Mouse (Mus musculus) stomach, postnatal 0 days (tissue): Measurements from ENCODE around the gene Grm1. TPM values are rescaled to one million over a fixed set of nuclear protein-coding genes. Genes with fewer than 3 reads are reported as not detected.

Experiments
- ATAC-seq: fragments of 200-750 bp; cut with Nextera tagmentation; 2 replicates; pipeline ENCODE4 v1.8.0; 2017; ENCODE audit not compliant: low FRiP score, low TSS enrichment
- DNase-seq: peaks from one replicate; pipeline ENCODE4 v3.0.0-alpha.2; 2016; ENCODE audit warnings: low spot score
- H3K27ac ChIP-seq: fragments of 300-500 bp; sonication (generic); replicated peaks from 2 replicates; pipeline ENCODE4 v1.5.1; 2014; ENCODE audit warnings: mild to moderate bottlenecking, control low read depth
- H3K27me3 ChIP-seq: fragments of 300-500 bp; sonication (generic); 2 replicates; pipeline ENCODE4 v1.6.1; 2014; ENCODE audit warnings: low read length; ENCODE audit not compliant: control insufficient read depth, insufficient read depth
- H3K36me3 ChIP-seq: fragments of 300-500 bp; sonication (generic); 2 replicates; pipeline ENCODE4 v1.6.1; 2014; ENCODE audit warnings: low read length, mixed read lengths; ENCODE audit not compliant: control insufficient read depth, insufficient read depth
- H3K4me1 ChIP-seq: fragments of 300-500 bp; sonication (generic); replicated peaks from 2 replicates; pipeline ENCODE4 v1.6.1; 2014; ENCODE audit warnings: antibody characterized with exemption; ENCODE audit not compliant: control insufficient read depth, insufficient read depth
- H3K4me2 ChIP-seq: fragments of 300-500 bp; sonication (generic); replicated peaks from 2 replicates; pipeline ENCODE4 v1.6.1; 2014; ENCODE audit warnings: low read depth, mild to moderate bottlenecking, control low read depth, moderate library complexity
- H3K4me3 ChIP-seq: fragments of 300-500 bp; sonication (generic); 2 replicates; pipeline ENCODE4 v1.5.1; 2014; ENCODE audit warnings: low read depth, low read length, control low read depth
- H3K9ac ChIP-seq: fragments of 300-500 bp; sonication (generic); 2 replicates; pipeline ENCODE4 v1.6.1; 2014; ENCODE audit warnings: mild to moderate bottlenecking, low read length, control low read depth, mixed read lengths
- H3K9me3 ChIP-seq: fragments of 300-500 bp; sonication (generic); 2 replicates; pipeline ENCODE4 v1.6.1; 2016; ENCODE audit warnings: low read length; ENCODE audit not compliant: control insufficient read depth
- CTCF ChIP-seq: IDR thresholded peaks from 2 replicates; pipeline ENCODE4 v1.5.1; 2016; ENCODE audit warnings: antibody characterized with exemption, low read depth, mild to moderate bottlenecking, moderate library complexity
- EP300 ChIP-seq: optimal IDR thresholded peaks from 2 replicates; pipeline ENCODE3; 2016; ENCODE audit warnings: antibody characterized with exemption
- WGBS: fragments of 180-500 bp; shearing (Covaris S2); extraction: QIAGEN DNeasy Blood & Tissue Kit; methylation state at CpG from one replicate; pipeline ENCODE4 v1.1.7; 2014; 5-methylcytosine and 5-hydroxymethylcytosine counted together
- polyA plus RNA-seq: library from polyadenylated mRNA; unstranded; fragments of >200 nt; fragmentation: Nextera tagmentation; extraction: Ambion mirVana; gene quantifications from 2 replicates; pipeline ENCODE4 v1.2.1, GENCODE M21; 2015

Grm1 gene
- polyA plus RNA-seq: not detected in 2 replicates

DNA sequence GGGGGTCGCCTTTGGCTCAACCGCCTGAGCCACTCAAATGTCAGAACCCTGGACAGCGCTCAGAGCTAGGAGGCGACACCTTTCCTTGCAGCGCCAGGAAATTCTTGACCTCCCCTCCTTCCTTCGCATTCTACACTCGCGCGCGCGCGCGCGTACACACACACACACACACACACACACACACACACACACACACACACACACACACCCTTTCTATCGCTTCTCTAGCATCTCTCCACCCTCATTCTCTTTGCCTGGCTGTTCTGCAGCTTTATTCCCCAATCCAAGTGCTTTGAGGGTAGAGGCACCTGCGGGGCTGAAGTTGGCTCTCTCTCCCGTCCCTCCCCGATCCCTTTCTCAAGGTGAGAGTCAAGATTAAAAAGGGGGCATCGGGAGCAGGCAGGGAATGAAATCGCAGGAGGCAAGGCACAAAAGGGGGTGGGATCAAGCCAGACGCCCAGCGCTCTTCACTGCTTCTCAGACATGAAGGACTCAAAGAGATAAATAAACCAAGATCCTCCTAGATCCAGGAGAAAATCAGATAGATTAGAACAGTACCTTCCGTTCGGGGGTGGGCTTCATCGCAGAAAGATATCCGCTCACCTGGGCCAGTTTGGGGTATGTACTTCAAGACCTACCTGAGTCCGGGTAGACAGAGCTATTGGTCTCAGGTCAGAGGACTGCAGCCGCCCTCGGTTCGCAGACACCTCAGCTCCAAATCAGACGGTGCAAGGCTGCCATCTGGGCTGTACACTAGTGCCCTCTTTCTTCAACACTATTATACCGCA lies at the start of gene Grm1:
Gene Grm1, minus strand, starts transcription at position 746 of the 788 bp plus-strand sequence.
- Histone ChIP-seq H3K27me3 (peaks cover 5% of the 10 kb centered on the region; the same call in 1 of the 2 replicates), H3K9me3 (no peaks in the 10 kb centered on the region), H3K4me1 (no peaks in the 10 kb centered on the region), H3K36me3 (no peaks in the 10 kb centered on the region), H3K9ac (no peak within 1 kb of the TSS), H3K4me2 (no peak within 1 kb of the TSS), H3K4me3 (no peak within 1 kb of the TSS), H3K27ac (no peak within 1 kb of the TSS)
- TF ChIP-seq EP300 (no peak), CTCF (no peak)
- DNase-seq (peak; percentile 26), ATAC-seq (no peak)
- 5% methylated on average over 24 of the region's 32 CpGs for WGBS

DNA sequence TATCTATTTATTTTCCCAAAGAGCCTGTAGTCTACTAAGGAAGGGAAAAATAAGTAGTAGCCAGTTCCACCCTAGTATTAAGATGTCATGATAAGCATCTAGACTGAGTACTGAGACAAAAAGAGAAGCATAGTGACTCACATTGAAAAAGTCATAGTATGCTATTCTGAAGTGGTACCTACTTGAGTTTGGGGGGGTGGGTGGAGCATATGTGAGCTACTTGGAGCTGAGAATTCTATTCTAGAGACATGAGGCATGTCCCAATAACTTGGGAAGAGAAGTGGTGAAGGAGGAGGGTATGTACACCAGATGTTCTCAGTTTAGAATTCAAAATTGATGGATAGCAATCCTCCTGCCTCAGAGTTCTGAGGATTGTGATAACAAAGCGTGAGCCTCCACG lies 39.6 kb upstream of the Grm1 start:
- ATAC-seq: no peak
- 80% methylated on average over 2 of the region's 2 CpGs for WGBS
- no peak for DNase-seq

DNA sequence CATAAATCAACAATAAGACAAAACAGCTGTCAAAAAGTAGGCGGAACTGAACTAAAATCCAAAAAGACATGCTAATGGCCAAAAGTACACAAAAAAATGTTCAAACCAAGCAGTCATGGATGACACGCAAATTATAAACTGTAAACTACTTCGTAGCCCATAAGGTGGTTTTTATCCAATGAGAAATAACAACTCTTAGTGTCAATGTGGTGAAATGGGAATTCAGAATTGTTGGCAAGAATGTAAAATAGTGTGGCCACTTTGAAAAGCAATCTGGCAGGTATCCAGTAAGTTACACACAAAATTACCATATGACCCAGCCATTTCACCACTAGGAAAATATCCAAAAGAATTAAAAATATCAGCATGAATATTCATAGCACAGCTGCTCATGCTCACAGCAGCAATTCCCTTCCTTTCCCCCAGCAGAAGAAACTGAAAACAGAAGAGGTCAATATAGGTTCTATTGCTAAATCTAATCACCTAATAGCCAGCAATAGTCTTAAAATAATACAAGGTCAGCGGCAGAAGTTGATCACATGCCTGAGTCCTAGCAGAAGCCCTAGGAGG lies 16.4 kb upstream of the Grm1 start:
- Histone ChIP-seq H3K4me1 (no peaks in the 10 kb centered on the region), H3K36me3 (no peaks in the 10 kb centered on the region), H3K4me3 (no peak overlapping the region), H3K27me3 (no peaks in the 10 kb centered on the region), H3K9ac (no peak overlapping the region), H3K27ac (no peak overlapping the region), H3K9me3 (no peaks in the 10 kb centered on the region), H3K4me2 (no peak overlapping the region)
- WGBS: 78% methylated on average over 4 of the region's 4 CpGs
- no peak for DNase-seq
- no peak for ATAC-seq
- TF ChIP-seq EP300 (no peak), CTCF (no peak)

More for the DNA sequence above, 39.6 kb upstream of the Grm1 start:
- Histone ChIP-seq H3K36me3 (no peaks in the 10 kb centered on the region), H3K27me3 (no peaks in the 10 kb centered on the region), H3K4me3 (no peak overlapping the region), H3K9me3 (no peaks in the 10 kb centered on the region), H3K27ac (no peak overlapping the region), H3K9ac (no peak overlapping the region), H3K4me2 (no peak overlapping the region), H3K4me1 (no peaks in the 10 kb centered on the region)
- TF ChIP-seq CTCF: no peak
- no peak for TF ChIP-seq EP300

DNA sequence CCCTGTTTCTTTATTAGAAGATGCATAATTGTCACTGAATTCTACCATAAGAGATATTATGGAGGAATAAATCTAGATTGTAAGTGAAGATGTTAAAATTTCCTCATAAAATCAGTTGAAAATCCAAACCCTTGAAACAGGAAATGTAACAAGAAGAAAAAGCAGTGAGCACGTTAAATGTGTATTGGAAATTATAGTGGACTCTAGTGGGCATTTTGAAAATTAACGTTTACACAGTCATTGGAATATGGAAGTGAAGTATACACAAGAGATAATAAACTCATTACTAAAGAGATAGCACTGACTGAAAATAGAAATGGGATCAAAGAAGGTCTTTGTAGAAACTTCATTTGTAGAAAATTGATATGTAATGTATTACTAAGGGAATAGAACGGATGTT lies 4.2 kb upstream of the Grm1 start:
- no peak for DNase-seq
- H3K4me2 ChIP-seq: no peak overlapping the region
- no peaks in the 10 kb centered on the region for H3K36me3 ChIP-seq
- H3K9ac ChIP-seq: no peak overlapping the region
- no peak for ATAC-seq
- no peak overlapping the region for H3K27ac ChIP-seq
- H3K4me1 ChIP-seq: no peaks in the 10 kb centered on the region
- no peak overlapping the region for H3K4me3 ChIP-seq
- H3K27me3 ChIP-seq: peaks cover under 1% of the 10 kb centered on the region; the same call in 1 of the 2 replicates
- TF ChIP-seq EP300 (no peak), CTCF (no peak)
- WGBS: 64% methylated on average over 3 of the region's 3 CpGs
- H3K9me3 ChIP-seq: no peaks in the 10 kb centered on the region

DNA sequence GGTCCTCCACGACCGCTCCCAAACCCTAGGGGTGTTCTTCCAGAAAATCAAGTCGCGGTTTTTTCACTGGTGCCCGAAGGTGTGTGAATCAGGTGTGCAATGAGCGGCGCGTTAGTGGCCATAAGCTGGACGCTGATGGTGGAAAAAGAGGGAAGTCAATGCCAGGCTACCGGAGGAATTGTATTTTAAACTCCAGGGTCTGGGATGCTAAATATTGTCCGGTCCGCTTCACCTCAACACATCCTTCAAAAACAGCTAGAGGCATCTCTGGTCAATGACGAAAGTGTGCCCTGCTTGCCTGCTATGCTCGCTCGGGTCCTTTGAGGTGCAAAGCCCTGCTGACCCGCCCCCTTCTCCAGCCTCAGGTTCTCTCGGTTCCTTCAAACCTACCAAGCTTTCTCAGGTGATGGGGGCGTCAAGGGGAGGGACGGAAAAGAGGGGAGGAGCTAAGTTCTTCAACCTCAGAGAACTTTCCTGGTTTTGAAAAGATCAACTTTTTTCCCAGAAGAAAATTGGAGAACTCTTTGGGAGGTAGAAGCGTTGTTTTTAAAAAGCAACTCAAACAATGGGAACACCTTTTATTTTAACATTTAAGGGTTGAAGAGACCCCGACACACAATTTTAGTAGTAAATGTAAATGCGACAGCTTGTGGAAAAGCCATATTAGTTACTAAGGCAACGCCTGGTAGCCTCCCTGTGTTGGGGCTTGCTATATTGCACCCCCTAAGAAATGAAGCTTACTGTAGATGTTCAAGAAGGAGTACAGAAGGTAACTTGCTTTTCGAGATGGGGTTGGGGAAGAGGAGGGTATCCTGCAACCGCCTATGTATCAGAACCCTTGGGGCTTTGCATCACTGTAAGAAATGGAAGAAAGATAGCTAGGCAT lies 1.2 kb downstream of the Grm1 start:
- peaks cover 5% of the 10 kb centered on the region; the same call in 1 of the 2 replicates for H3K27me3 ChIP-seq
- no peak for TF ChIP-seq CTCF
- no peak for TF ChIP-seq EP300
- no peak for DNase-seq
- no peak overlapping the region for H3K4me2 ChIP-seq
- H3K9me3 ChIP-seq: no peaks in the 10 kb centered on the region
- H3K9ac ChIP-seq: no peak overlapping the region
- 10% methylated on average over 25 of the region's 25 CpGs for WGBS
- H3K27ac ChIP-seq: no peak overlapping the region
- no peak overlapping the region for H3K4me3 ChIP-seq
- H3K4me1 ChIP-seq: no peaks in the 10 kb centered on the region
- ATAC-seq: no peak
- no peaks in the 10 kb centered on the region for H3K36me3 ChIP-seq
